Mouse (Mus musculus) hindbrain, embryonic 14.5 days (tissue): ENCODE data around the gene Apob. TPM values are rescaled to one million over a fixed set of nuclear protein-coding genes. Genes with fewer than 3 reads are reported as not detected.
"Not testable (repeated sequence)": the region's sequence is repeated elsewhere in the genome, so short reads cannot be mapped to it uniquely, and the experiment has no call there.

ENCODE experiments used
- ATAC-seq: fragments of 200-750 bp; cut with Nextera tagmentation; 2 replicates; pipeline ENCODE4 v1.8.0; 2017; ENCODE audit warnings: moderate number of reproducible peaks, mild to moderate bottlenecking, moderate TSS enrichment, moderate library complexity; ENCODE audit not compliant: low FRiP score
- DNase-seq: peaks from one replicate; pipeline ENCODE4 v3.0.0-alpha.2; 2015; ENCODE audit warnings: low spot score
- H3K27ac ChIP-seq: fragments of 300-500 bp; sonication (generic); 2 replicates; pipeline ENCODE4 v1.5.1; 2014; ENCODE audit warnings: mild to moderate bottlenecking, moderate library complexity
- H3K27me3 ChIP-seq: fragments of 300-500 bp; sonication (generic); 2 replicates; pipeline ENCODE4 v1.6.1; 2014; ENCODE audit warnings: mild to moderate bottlenecking, low read length, mixed read lengths; ENCODE audit not compliant: control insufficient read depth, insufficient read depth
- H3K36me3 ChIP-seq: fragments of 300-500 bp; sonication (generic); replicated peaks from 2 replicates; pipeline ENCODE4 v1.6.1; 2014; ENCODE audit not compliant: control insufficient read depth, insufficient read depth
- H3K4me1 ChIP-seq: fragments of 300-500 bp; sonication (generic); replicated peaks from 2 replicates; pipeline ENCODE4 v1.6.1; 2014; ENCODE audit warnings: antibody characterized with exemption, low read length, mixed read lengths; ENCODE audit not compliant: control insufficient read depth, insufficient read depth
- H3K4me2 ChIP-seq: fragments of 300-500 bp; sonication (generic); replicated peaks from 2 replicates; pipeline ENCODE4 v1.6.1; 2014; ENCODE audit warnings: mild to moderate bottlenecking, moderate library complexity
- H3K4me3 ChIP-seq: fragments of 300-500 bp; sonication (generic); replicated peaks from 2 replicates; pipeline ENCODE4 v1.5.1; 2014; ENCODE audit warnings: mild to moderate bottlenecking, low read length
- H3K9ac ChIP-seq: fragments of 300-500 bp; sonication (generic); 2 replicates; pipeline ENCODE4 v1.6.1; 2014
- H3K9me3 ChIP-seq: fragments of 300-500 bp; sonication (generic); 2 replicates; pipeline ENCODE4 v1.6.1; 2016; ENCODE audit warnings: low read length; ENCODE audit not compliant: control insufficient read depth
- WGBS: fragments of 180-500 bp; shearing (Covaris S2); extraction: QIAGEN DNeasy Blood & Tissue Kit; methylation state at CpG from one replicate; pipeline ENCODE4 v1.1.7; 2014; 5-methylcytosine and 5-hydroxymethylcytosine counted together
- polyA plus RNA-seq: library from polyadenylated mRNA; unstranded; fragments of >200 nt; fragmentation: Nextera tagmentation; extraction: Ambion mirVana; gene quantifications from 2 replicates; pipeline ENCODE4 v1.2.1, GENCODE M21; 2014

Apob gene
- polyA plus RNA-seq, 1 experiment from 2014 or later, result 0.19 TPM

DNA sequence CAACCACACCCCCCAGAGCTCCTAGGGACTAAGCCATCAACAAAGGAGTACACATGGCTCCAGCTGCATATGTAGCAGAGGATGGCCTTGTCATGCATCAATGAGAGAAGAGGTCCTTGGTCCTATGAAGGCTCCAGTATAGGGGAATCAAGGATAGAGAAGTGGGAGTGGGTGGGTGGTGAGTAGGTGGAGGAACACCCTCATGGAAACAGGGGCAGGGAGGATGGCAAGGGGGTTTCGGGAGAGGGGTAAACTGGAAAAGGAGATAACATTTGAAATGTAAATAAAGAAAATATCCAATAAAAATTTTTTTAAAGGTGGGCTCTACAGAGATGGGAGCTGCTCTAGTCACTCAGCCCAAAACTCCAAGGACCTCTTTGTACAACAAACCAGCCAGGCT lies 53.7 kb downstream of the Apob start:
- not testable (repeated sequence) for H3K9me3 ChIP-seq, ATAC-seq, H3K36me3 ChIP-seq, H3K4me3 ChIP-seq, H3K27ac ChIP-seq, H3K9ac ChIP-seq, H3K4me1 ChIP-seq, H3K4me2 ChIP-seq, DNase-seq
- peaks cover 43% of the 10 kb centered on the region for H3K27me3 ChIP-seq
- 94% methylated on average over 1 of the region's 1 CpGs for WGBS

DNA sequence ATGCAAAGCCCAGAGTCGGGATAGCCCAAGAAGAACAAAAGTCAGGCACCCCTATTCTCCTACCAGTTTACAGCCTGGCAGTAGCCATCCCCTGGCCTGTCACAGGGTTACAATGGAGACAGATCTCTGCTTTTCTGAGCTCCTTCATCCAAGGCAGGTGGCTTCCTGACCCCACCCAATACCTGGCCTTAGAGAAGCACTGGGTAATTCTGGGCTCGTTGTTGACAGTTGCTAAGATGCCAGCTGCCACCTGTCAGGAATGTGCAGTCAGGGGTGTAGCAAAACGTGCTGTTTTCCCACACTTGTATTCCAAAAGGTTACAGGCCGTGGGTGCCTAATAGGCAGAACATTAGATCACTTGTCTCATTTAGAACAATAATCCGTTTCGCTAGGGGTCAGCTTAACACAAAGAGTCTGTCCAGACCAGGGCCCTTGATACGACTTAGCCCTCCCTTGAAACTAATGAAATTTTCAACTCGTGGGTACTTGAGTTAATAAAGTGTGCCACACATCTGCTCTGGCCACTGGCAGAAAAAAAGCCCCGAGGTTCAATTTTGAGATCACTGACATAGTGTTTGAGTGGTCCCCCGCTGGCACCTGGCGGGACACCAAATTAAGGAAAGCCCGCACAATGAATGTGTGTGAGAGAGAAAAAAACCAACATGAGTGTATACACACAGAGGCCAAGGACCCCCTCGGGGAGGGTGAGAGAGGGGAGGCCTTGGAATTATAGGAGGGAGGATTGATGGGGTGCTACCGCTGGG lies 54.3 kb downstream of the Apob start:
- ATAC-seq (peak; percentile 72), DNase-seq (peak; percentile 29)
- Histone ChIP-seq H3K27me3 (peaks cover 37% of the 10 kb centered on the region), H3K9ac (no peak overlapping the region), H3K36me3 (no peaks in the 10 kb centered on the region), H3K4me1 (no peaks in the 10 kb centered on the region), H3K27ac (no peak overlapping the region), H3K9me3 (no peaks in the 10 kb centered on the region), H3K4me2 (no peak overlapping the region), H3K4me3 (no peak overlapping the region)
- 11% methylated on average over 14 of the region's 14 CpGs for WGBS

DNA sequence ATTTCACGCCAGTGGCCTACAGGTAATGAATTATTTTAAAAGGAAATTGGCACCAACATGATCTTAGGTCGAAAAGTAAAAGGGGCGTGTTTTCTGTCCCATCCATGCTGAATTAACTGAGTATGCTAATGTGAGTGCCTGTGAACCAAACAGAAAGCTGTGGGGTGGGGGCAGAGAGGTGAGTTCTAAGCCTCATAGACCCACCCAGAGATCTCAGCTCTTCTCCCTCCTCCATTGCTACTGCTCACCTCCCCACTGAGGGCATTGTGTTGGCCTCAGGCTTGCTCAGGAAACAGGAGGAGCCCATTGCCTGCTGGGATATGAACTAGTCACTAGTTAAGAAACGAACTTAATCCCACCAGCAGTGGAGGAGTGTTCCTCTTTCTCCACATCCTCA lies 54.9 kb downstream of the Apob start:
- no peak overlapping the region for H3K27ac ChIP-seq
- H3K4me3 ChIP-seq, result no peak overlapping the region
- DNase-seq (no peak), ATAC-seq (peak; percentile 49; the same call in 1 of the 2 replicates)
- H3K9ac ChIP-seq, result no peak overlapping the region
- no peak overlapping the region for H3K4me2 ChIP-seq
- no peaks in the 10 kb centered on the region for H3K36me3 ChIP-seq
- 27% methylated on average over 4 of the region's 4 CpGs for WGBS
- peaks cover 31% of the 10 kb centered on the region for H3K27me3 ChIP-seq
- H3K4me1 ChIP-seq, result no peaks in the 10 kb centered on the region
- no peaks in the 10 kb centered on the region for H3K9me3 ChIP-seq

DNA sequence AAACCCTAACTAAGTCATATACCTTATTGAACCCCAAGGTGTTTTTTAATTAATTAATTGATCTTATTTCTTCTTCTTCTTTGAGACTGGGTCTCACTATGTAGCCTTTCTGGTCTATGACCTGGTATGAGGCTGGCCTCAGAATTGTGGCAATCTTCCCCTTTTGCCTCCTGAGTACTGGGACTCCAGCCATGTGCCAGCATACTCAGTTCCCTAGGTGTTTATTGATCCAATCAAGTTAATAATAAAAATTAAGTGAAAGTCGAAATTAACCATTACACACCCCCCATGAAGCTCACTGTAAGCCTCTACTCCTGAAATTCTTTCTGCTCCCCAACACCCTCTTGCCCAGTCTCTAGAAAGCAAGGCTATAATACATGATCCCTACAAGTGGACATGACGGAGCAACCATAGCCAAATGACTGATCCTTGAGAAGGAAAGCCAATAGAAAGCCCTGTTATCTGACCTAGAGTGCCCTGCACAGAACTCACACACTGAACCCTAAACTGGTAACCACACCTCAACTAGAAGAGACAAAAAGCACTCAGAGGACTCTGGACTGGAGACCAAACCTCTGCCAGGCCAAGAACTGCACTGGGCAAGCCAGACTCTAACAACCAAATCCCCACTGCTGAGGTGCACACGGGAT lies 60.8 kb downstream of the Apob start:
- no peak overlapping the region for H3K4me3 ChIP-seq
- no peaks in the 10 kb centered on the region for H3K4me1 ChIP-seq
- H3K9ac ChIP-seq, result no peak overlapping the region
- ATAC-seq (no peak), DNase-seq (no peak)
- H3K9me3 ChIP-seq, result no peaks in the 10 kb centered on the region
- H3K4me2 ChIP-seq, result no peak overlapping the region
- WGBS, result 87% methylated on average over 3 of the region's 3 CpGs
- peaks cover 11% of the 10 kb centered on the region; the same call in 1 of the 2 replicates for H3K27me3 ChIP-seq
- no peak overlapping the region for H3K27ac ChIP-seq
- H3K36me3 ChIP-seq, result no peaks in the 10 kb centered on the region

DNA sequence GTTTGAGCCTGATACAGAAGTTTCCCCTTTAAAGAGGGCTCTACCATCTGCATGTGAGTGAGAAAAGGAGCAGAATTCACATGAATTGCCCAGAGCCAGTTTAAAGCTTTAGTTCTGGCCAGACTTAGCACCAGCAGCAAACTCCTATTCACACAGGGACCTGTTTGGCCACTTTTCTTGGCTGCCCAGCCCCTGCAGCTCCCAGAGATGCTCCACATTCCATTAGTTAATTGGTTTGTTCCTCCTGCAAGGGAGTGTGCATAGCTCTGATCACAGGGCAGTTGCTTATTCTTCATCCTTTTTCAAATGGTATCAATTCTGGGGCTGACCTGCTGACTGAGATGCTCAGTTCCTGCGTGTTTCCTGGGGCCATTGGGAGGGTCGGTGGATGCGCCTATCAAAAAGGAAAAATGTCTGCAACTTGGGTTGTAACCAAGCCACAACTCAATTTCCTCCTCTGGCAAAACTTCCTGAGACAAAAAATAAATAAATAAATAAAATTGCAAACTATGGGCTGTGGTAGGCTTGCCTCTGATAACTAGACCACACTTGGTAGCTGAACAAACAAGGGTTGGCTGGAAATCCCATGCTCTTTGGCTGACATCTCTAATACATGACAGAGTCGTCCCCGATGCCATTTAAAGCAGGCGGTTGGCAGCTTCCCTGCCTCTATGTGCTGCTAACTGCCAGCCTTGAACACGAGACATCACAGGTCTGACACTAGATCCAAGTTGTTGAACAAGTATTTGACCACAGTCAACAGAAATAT lies 65.4 kb downstream of the Apob start:
- DNase-seq (no peak), ATAC-seq (no peak)
- H3K9me3 ChIP-seq, result no peaks in the 10 kb centered on the region
- no peaks in the 10 kb centered on the region for H3K36me3 ChIP-seq
- H3K27me3 ChIP-seq, result no peaks in the 10 kb centered on the region; the same call in 1 of the 2 replicates
- no peaks in the 10 kb centered on the region for H3K4me1 ChIP-seq
- H3K9ac ChIP-seq, result no peak overlapping the region
- no peak overlapping the region for H3K27ac ChIP-seq
- WGBS, result 81% methylated on average over 7 of the region's 7 CpGs
- H3K4me3 ChIP-seq, result no peak overlapping the region
- H3K4me2 ChIP-seq, result no peak overlapping the region

DNA sequence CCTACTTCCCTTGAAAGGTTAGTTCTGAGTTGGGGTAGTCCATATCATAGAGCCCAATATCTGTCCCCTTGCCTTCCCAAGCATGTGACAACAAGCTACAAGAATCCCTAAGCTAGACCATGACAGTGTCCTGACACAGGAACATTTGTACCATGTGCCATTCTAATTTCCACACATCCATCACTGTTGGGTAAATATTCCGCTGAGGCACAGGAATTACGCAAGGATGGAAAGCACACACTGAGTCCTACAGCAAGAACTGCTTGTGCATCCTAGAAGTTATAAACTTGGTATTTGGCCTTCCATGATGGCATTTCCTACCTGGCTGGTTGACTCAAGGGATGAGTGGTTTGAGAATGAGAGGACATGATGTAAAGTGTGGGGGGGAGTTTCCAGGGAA lies 69.6 kb downstream of the Apob start:
- Histone ChIP-seq H3K4me2 (no peak overlapping the region), H3K4me3 (no peak overlapping the region), H3K27me3 (no peaks in the 10 kb centered on the region; the same call in 1 of the 2 replicates), H3K4me1 (no peaks in the 10 kb centered on the region), H3K27ac (no peak overlapping the region), H3K36me3 (no peaks in the 10 kb centered on the region), H3K9ac (no peak overlapping the region), H3K9me3 (no peaks in the 10 kb centered on the region)
- WGBS, result 98% methylated on average over 2 of the region's 2 CpGs
- DNase-seq (no peak), ATAC-seq (no peak)

DNA sequence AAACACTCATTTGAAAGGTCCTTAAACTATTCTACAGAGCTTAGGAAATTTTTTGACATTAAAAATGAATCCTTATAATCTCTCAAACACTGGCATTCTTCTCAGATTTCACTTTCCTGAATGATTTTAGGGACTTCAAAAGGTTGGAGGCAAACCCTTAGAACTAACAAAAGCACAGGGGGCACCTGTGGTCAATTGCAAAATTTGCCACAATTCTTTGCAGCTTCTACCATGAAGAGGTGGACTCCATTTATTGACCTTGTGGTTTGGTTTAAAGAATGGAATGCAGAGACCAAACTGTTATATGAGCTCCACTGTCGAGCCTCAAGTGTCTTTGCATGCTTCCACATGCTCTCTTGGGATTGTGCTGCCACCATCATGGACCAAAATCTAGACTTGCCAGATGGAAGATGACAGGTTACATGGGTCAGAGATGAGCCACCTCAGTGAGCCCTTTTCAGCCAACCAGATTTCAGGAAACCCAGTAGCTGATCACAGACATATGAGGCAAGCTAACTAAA lies 70.4 kb downstream of the Apob start:
- Histone ChIP-seq H3K4me1 (no peaks in the 10 kb centered on the region), H3K4me3 (no peak overlapping the region), H3K4me2 (no peak overlapping the region), H3K9me3 (no peaks in the 10 kb centered on the region), H3K36me3 (no peaks in the 10 kb centered on the region), H3K27ac (no peak overlapping the region), H3K27me3 (no peaks in the 10 kb centered on the region; the same call in 1 of the 2 replicates), H3K9ac (no peak overlapping the region)
- WGBS, result 68% methylated on average over 1 of the region's 1 CpGs
- no peak for DNase-seq
- no peak for ATAC-seq

DNA sequence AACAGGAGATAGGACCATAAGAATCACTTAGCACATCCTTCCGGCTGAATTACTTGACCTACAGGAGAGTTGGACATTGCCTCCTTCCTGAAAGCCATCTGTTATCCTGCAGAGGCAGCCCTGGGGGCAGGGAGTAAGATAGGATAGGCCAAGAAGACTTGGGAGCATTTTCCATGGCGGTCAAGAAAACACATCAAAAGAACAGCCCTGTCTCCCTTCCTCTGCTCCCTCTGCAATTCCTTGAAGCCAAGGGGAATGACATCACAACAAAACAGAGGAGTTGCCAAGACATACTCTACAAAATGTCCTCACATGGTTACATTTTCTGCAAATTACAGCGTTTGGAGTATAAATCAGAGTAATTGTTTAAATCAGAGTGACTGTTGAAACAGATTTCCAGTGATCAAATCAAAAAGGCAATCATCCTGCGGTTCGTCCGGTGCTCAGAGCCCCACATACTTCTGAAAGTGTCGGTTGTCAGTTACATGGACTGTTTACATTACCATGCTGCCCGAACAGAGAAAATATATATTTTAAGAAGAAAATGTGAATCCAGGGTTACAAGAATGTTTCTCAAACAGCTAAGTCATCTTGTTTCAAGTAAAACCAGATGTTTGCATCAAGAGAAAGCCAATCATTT lies 78.7 kb downstream of the Apob start:
- H3K4me2 ChIP-seq, result no peak overlapping the region
- ATAC-seq (no peak), DNase-seq (no peak)
- WGBS, result 81% methylated on average over 8 of the region's 8 CpGs
- no peak overlapping the region for H3K9ac ChIP-seq
- no peaks in the 10 kb centered on the region for H3K4me1 ChIP-seq
- H3K36me3 ChIP-seq, result no peaks in the 10 kb centered on the region
- no peak overlapping the region for H3K27ac ChIP-seq
- no peak overlapping the region for H3K4me3 ChIP-seq
- H3K9me3 ChIP-seq, result no peaks in the 10 kb centered on the region
- H3K27me3 ChIP-seq, result no peaks in the 10 kb centered on the region

DNA sequence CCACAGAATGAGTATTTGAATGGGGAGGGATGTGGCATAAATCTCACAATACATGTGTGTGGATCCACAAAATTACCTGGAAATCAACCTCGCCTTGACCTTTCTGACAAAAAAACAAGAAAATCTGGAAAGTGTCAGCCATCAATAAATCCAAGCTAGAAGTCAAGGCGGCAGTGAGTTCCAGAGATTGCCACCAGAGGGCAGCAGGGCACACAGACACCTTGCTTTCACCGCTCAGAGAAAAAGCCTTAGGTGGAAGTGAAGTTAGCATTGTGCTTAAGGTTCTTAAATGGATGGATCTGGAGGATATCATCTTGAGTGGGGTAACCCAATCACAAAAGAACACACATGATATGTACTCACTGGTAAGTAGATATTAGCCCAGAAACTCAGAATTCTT lies 82.1 kb downstream of the Apob start:
- Histone ChIP-seq H3K4me3 (no peak overlapping the region), H3K27me3 (no peaks in the 10 kb centered on the region), H3K4me2 (no peak overlapping the region), H3K36me3 (no peaks in the 10 kb centered on the region), H3K9me3 (no peaks in the 10 kb centered on the region), H3K4me1 (no peaks in the 10 kb centered on the region), H3K9ac (no peak overlapping the region), H3K27ac (no peak overlapping the region)
- WGBS, result 10% methylated on average over 3 of the region's 3 CpGs
- DNase-seq (peak; percentile 89), ATAC-seq (no peak; the same call in 1 of the 2 replicates)
